Mouse (Mus musculus) lung, embryonic 14.5 days (tissue): ENCODE measurements around the gene E2f6. TPM values are rescaled to one million over a fixed set of nuclear protein-coding genes. Genes with fewer than 3 reads are reported as not detected.
A peak's percentile ranks its signal among the peaks of the same experiment; 100 is the strongest.

Experiments used
- ATAC-seq: fragments of 200-750 bp; cut with Nextera tagmentation; 2 replicates; pipeline ENCODE4 v1.8.0; 2017; ENCODE audit warnings: mild to moderate bottlenecking, moderate TSS enrichment, moderate library complexity; ENCODE audit not compliant: insufficient read depth
- DNase-seq: peaks from one replicate; pipeline ENCODE4 v3.0.0-alpha.2; 2015
- H3K27ac ChIP-seq: fragments of 300-500 bp; sonication (generic); 2 replicates; pipeline ENCODE4 v1.5.1; 2014; ENCODE audit warnings: low read depth, mild to moderate bottlenecking, moderate library complexity
- H3K27me3 ChIP-seq: fragments of 300-500 bp; sonication (generic); 2 replicates; pipeline ENCODE4 v1.6.1; 2014; ENCODE audit warnings: low read length, control low read depth; ENCODE audit not compliant: insufficient read depth
- H3K36me3 ChIP-seq: fragments of 300-500 bp; sonication (generic); 2 replicates; pipeline ENCODE4 v1.6.1; 2014; ENCODE audit warnings: control low read depth; ENCODE audit not compliant: insufficient read depth
- H3K4me1 ChIP-seq: fragments of 300-500 bp; sonication (generic); 2 replicates; pipeline ENCODE4 v1.6.1; 2014; ENCODE audit warnings: antibody characterized with exemption, control low read depth; ENCODE audit not compliant: insufficient read depth
- H3K4me2 ChIP-seq: fragments of 300-500 bp; sonication (generic); 2 replicates; pipeline ENCODE4 v1.6.1; 2014; ENCODE audit warnings: mild to moderate bottlenecking
- H3K4me3 ChIP-seq: fragments of 300-500 bp; sonication (generic); 2 replicates; pipeline ENCODE4 v1.5.1; 2014; ENCODE audit warnings: low read depth, low read length
- H3K9ac ChIP-seq: fragments of 300-500 bp; sonication (generic); 2 replicates; pipeline ENCODE4 v1.6.1; 2014
- H3K9me3 ChIP-seq: fragments of 300-500 bp; sonication (generic); 2 replicates; pipeline ENCODE4 v1.6.1; 2016; ENCODE audit warnings: low read depth, low read length, control low read depth
- CTCF ChIP-seq: IDR thresholded peaks from 2 replicates; pipeline ENCODE4 v1.5.1; 2016; ENCODE audit warnings: antibody characterized with exemption, low read depth
- WGBS: fragments of 180-500 bp; shearing (Covaris S2); extraction: QIAGEN DNeasy Blood & Tissue Kit; methylation state at CpG from one replicate; pipeline ENCODE4 v1.1.7; 2014; 5-methylcytosine and 5-hydroxymethylcytosine counted together
- polyA plus RNA-seq: library from polyadenylated mRNA; unstranded; fragments of >200 nt; fragmentation: Nextera tagmentation; extraction: Ambion mirVana; gene quantifications from 2 replicates; pipeline ENCODE4 v1.2.1, GENCODE M21; 2014

Gene E2f6
- polyA plus RNA-seq, 1 experiment from 2014 or later = 49.0 TPM

GRCm38 (mm10) chr12:16817147-16817546 is 6.4 kb downstream of the E2f6 start:
- H3K27me3 ChIP-seq = no peaks in the 10 kb centered on the region
- no peak for TF ChIP-seq CTCF
- no peak overlapping the region for H3K9ac ChIP-seq
- no peak for DNase-seq
- H3K27ac ChIP-seq = no peak overlapping the region
- H3K9me3 ChIP-seq = no peaks in the 10 kb centered on the region
- H3K4me1 ChIP-seq = peaks cover 4% of the 10 kb centered on the region
- WGBS = 75% methylated on average over 4 of the region's 4 CpGs
- ATAC-seq = no peak
- H3K4me2 ChIP-seq = no peak overlapping the region
- peaks cover 64% of the 10 kb centered on the region for H3K36me3 ChIP-seq
- no peak overlapping the region for H3K4me3 ChIP-seq

GRCm38 (mm10) chr12:16818513-16818912 is 7.8 kb downstream of the E2f6 start:
- H3K4me1 ChIP-seq = no peaks in the 10 kb centered on the region
- no peaks in the 10 kb centered on the region for H3K9me3 ChIP-seq
- H3K27me3 ChIP-seq = no peaks in the 10 kb centered on the region
- 40% methylated on average over 11 of the region's 11 CpGs for WGBS
- DNase-seq (no peak), ATAC-seq (no peak)
- no peak overlapping the region for H3K4me3 ChIP-seq
- no peak overlapping the region for H3K9ac ChIP-seq
- peaks cover 77% of the 10 kb centered on the region for H3K36me3 ChIP-seq
- no peak overlapping the region for H3K4me2 ChIP-seq
- no peak overlapping the region for H3K27ac ChIP-seq
- no peak for TF ChIP-seq CTCF

- no peak for ATAC-seq
- H3K4me2 ChIP-seq = no peak overlapping the region
- H3K27me3 ChIP-seq = no peaks in the 10 kb centered on the region
- no peak overlapping the region for H3K9ac ChIP-seq
- no peak overlapping the region for H3K4me3 ChIP-seq
- peaks cover 87% of the 10 kb centered on the region for H3K36me3 ChIP-seq
- WGBS = 83% methylated on average over 7 of the region's 7 CpGs
- no peak overlapping the region for H3K27ac ChIP-seq
- no peak for TF ChIP-seq CTCF
- no peaks in the 10 kb centered on the region for H3K4me1 ChIP-seq
- DNase-seq = no peak
- H3K9me3 ChIP-seq = no peaks in the 10 kb centered on the region
Measured at GRCm38 (mm10) chr12:16820761-16821160, 10.0 kb downstream of the E2f6 start.

GRCm38 (mm10) chr12:16822181-16822734 is 11.5 kb downstream of the E2f6 start:
- H3K27me3 ChIP-seq = no peaks in the 10 kb centered on the region
- H3K4me2 ChIP-seq = no peak overlapping the region
- ATAC-seq = no peak
- H3K4me1 ChIP-seq = no peaks in the 10 kb centered on the region
- no peak for DNase-seq
- peaks cover 84% of the 10 kb centered on the region for H3K36me3 ChIP-seq
- no peak overlapping the region for H3K4me3 ChIP-seq
- WGBS = 88% methylated on average over 10 of the region's 10 CpGs
- H3K27ac ChIP-seq = no peak overlapping the region
- H3K9me3 ChIP-seq = no peaks in the 10 kb centered on the region
- H3K9ac ChIP-seq = no peak overlapping the region
- TF ChIP-seq CTCF = no peak

GRCm38 (mm10) chr12:16823701-16824100 is 12.9 kb downstream of the E2f6 start:
- no peak overlapping the region for H3K4me2 ChIP-seq
- WGBS = 89% methylated on average over 1 of the region's 1 CpGs
- no peaks in the 10 kb centered on the region for H3K4me1 ChIP-seq
- DNase-seq = no peak
- no peak for TF ChIP-seq CTCF
- H3K27ac ChIP-seq = no peak overlapping the region
- no peak overlapping the region for H3K9ac ChIP-seq
- ATAC-seq = no peak
- no peaks in the 10 kb centered on the region for H3K9me3 ChIP-seq
- peaks cover 78% of the 10 kb centered on the region for H3K36me3 ChIP-seq
- H3K4me3 ChIP-seq = no peak overlapping the region
- no peaks in the 10 kb centered on the region for H3K27me3 ChIP-seq

GRCm38 (mm10) chr12:16828505-16828904 is 17.7 kb downstream of the E2f6 start:
- Histone ChIP-seq H3K4me2 (no peak overlapping the region), H3K9ac (no peak overlapping the region), H3K9me3 (no peaks in the 10 kb centered on the region), H3K27ac (no peak overlapping the region), H3K4me1 (no peaks in the 10 kb centered on the region), H3K4me3 (no peak overlapping the region), H3K36me3 (peaks cover 37% of the 10 kb centered on the region), H3K27me3 (no peaks in the 10 kb centered on the region)
- peak; percentile 53 for TF ChIP-seq CTCF
- ATAC-seq (0 out of 2 replicates have a peak, but pooled peaks have one; percentile 62), DNase-seq (peak; percentile 43)
- 57% methylated on average over 6 of the region's 6 CpGs for WGBS

- no peak for ATAC-seq
Measured at GRCm38 (mm10) chr12:16829785-16830184, 19.0 kb downstream of the E2f6 start.

More at GRCm38 (mm10) chr12:16829785-16830184, 19.0 kb downstream of the E2f6 start:
- no peaks in the 10 kb centered on the region for H3K4me1 ChIP-seq
- peak; percentile 41 for TF ChIP-seq CTCF
- 84% methylated on average over 2 of the region's 2 CpGs for WGBS
- H3K4me3 ChIP-seq = no peak overlapping the region
- H3K27ac ChIP-seq = no peak overlapping the region
- H3K9ac ChIP-seq = no peak overlapping the region
- peaks cover 28% of the 10 kb centered on the region for H3K36me3 ChIP-seq
- no peaks in the 10 kb centered on the region for H3K9me3 ChIP-seq
- no peak for DNase-seq
- no peak overlapping the region for H3K4me2 ChIP-seq
- H3K27me3 ChIP-seq = no peaks in the 10 kb centered on the region
